Mouse (Mus musculus) right cerebral cortex, postnatal 14 days (tissue): ENCODE measurements around the gene Kcnq5.

Experiments
- DNase-seq: peaks from one replicate; pipeline ENCODE4 v3.0.0; 2022

Kcnq5 gene

DNA sequence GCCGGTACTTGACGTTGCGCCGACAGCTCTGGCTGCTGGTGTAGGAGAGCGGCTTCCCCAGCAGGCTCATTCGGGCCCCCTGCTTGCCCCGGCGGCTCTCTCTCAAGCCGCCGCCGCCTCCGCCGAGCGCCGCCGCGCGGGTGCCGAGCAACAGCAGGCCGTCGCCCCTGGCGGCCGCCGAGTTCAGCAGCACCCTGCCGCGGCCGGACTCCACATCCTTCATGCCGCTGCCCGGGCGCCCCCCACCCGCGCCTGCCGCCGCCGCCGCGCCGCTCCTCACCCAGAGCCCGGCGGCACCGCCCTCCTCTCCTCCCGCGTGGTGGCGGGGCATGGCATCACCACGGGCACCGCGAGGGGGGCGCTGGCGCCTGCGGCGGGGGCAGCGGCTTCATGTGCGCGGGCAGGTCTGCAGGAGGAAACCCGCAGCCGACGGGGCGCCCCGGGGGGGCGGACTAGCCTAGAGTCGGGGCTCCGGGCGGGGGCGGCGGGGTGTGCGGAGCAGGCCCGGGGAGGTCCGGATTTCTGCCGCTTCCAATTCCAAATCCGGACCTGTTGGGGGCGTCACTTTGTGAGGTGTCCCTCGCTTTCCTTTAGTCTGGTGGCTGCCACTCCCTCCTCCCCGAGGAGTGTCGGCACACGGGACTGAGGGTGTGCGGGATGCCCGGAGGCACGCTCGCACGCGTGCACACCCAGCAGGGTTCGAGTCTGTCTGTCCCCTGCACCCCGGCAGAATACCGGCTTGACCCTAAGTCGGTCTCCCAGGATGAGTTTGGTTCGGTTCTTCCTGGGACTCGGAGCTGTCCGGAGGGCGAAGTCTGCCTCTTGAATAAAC, at the start of gene Kcnq5:
Gene Kcnq5, minus strand, starts transcription at position 692 of the 832 bp plus-strand sequence.
- peak; percentile 69 for DNase-seq

DNA sequence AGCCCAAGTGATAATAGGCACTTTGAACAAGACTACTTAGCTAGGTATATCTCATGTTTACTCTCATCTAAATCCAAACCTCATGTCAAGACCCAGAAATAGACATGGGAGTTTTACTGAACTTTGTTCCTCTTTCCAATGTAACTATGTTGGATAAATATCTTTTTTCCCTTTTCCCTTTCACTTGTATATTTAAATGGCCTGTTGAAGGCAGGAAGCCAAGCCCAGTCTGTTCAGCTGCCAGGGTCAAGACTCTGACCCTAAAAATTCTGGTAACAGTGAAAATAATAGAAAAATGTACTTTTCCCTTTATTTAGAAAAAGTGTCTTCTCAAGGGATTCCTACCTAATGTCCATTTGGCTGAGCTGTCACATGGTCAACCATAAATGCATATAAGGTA, 18.0 kb upstream of the Kcnq5 start:
- DNase-seq, result no peak

DNA sequence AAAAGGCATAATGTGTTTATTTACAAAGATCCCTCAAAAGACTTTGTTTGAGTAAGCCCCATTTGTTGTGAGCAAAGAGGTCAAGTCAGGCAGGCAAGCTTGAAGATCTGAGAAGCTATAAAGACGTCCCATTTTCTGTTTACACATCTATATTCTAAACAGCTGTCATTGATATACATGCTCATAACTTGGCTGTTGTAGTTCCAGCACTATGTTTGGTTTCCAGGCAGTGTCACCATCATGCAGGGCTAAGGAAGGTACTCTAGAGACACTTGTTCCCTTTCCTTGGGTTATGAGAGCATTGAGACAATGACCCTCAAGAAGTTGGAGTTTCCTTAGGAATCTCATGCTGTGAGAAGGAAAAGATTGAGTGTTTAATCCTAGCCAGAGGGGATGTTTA, 17.6 kb upstream of the Kcnq5 start:
- DNase-seq, result no peak

DNA sequence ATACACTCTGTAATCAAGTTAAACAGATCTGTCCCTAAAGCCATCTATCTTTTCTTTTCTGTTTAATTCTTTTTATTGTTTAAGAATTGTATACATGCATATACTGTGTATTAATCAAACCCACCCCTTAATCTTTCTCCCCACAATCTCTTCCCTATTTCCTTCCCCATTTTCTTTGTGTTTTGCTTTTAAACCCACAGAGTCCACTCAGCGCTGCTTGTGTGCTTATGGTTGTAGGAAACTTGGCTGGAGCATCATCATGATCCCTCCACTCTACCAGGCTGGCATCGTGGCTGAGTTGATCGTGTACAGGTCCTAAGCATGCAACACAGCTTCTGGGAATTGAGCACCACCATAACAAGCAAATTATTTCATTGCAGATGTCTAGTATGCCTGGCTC, 12.3 kb upstream of the Kcnq5 start:
- DNase-seq, result no peak

DNA sequence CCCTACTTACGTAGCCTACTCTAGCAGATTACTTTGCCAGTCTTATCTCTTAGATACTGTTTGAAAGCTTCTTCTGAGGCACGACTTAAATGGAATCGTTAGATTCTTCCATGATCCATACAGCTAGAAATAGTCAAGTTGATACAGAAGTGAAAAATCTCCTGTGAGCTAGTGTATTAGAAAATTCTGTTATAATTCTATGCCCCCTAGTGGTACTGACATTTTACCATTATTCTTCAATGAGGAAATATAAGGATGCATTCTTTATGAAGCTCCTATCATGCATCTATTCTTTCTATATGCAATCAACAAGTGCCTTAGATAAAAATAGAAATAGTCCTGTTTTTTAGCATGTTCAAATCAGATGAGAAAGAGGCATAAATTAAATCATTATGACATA, 5.4 kb upstream of the Kcnq5 start:
- no peak for DNase-seq

DNA sequence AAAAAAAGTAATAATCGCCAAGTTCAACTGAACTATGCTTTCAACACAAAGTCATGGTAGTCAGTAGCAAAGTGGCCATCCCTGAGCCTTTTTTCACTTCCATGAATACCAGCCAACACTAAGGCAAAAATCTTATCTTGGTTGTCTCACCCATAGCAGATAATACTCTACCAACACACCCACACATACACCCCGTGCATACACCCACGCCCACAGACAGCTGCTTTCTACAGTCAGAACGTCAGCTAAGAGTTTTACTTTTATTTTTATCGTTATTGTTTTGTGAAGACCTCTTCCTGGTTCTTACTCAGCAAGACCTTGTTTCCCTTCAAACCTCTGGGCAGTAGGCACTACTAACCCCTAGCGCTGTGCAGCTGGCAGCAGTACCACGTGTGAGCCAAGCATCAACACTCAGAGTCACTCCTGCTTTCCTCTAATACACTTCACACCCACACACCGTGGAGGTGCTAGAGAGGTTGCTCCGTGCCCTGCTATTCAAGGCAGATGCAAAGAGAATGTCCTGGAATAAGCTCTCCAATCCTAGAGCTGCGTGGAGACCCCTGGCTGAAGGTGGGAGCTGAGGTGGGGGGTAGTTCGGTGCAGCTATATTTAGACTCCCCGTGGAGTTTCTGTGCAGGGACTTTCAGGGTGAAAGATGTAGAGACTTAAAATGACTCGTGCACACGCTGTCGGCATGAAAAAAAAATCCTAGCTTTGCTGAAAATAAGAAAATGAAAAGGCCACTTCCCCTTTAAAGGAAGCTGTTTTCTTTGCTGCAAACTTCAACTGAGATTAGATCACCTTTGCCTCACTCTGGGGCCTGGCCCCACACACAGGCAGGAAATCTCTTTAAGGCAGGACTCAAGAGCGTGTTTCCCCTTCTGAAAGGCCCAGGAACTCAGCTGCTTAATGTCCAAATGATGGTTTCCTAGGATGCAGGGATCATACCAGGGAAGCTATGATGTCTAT, 1.4 kb upstream of the Kcnq5 start:
- peak; percentile 11 for DNase-seq

DNA sequence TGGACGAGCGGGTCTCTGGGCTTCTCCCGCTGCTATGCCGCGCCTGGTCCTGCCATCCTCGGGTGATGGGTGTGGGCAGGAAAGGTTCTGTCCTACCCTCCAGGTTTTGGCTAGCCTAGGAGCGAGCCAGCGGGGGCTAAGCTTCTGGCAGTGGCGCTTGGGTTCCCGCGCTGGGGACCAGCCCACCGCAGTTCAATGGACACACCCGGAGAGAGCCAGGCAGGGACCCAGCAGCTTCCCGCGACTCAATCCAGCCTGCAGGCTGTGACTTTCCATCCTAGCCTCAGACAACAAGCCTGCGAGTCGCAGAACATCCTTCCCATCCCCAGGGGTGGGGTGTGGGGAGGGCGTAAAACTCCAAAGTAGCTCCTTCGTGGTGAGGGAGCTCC, 335 bp upstream of the Kcnq5 start:
- DNase-seq, result peak; percentile 30

DNA sequence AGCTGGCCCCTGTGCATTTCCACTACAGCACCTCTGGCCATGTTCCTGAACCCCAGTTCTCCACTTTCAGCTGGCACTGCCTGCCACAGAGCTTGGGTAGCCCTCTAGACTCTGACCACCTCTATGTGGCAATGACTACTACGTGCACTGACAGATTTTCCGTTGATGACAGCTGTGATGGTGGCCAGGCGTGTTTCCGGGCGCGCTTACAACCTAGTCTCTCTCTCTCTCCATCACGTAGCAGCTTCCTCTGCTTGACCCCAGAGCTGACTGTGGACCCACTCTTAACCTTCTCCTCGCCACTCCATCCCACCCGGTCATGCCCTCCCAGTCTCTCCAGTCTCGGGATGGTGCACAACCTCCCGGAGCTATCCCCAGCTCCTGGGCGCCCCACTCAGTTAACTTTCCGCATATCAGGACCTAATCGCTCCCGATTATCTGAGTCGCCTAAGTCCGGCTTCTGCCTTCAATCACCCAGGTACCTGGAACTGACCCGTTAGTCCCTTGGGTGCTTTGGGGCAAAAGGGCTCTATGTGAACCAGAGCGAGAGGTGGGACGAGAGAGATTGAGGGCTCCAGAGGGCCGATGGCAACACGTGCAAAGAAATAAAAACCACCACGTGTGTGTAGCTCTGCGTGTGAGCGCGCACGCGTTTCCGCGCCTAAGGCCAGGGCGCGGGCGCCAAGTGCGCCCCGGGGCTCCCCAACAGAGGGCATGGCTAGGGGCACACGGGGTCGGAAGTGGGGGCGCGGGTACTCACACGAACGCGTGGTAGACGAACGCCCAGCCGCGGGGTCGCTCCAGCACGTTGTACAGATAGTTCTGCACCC, 1.1 kb downstream of the Kcnq5 start:
- DNase-seq, result peak; percentile 27

DNA sequence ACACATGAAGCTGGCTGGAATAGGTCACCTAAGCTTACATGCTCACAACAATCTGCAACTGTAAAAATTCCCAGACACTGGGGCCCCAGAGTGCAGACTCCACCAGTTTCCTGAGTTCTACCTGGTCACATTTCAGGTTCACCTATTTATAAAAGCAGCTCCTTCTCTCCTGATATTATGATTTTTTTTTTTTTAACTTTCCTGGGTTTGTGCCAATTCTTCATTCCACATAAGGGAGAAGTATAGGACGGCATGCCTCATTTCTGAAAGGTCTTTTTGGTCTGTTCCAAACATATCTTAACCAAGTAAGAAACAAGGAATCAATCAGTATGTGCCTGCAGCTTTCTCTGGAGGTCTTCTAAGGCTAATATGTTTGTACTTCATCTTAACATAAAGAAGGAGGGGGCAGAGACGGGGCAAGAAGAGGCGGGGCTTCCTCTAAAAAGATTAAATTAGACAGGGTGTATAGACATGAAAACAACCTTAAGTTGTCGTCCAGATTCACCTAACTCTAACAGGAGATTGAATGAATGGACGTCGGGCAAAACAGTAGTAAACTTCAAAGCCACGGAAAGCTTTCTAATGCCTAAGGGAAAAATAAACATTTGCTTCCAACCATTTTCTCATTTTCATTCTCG, 2.0 kb downstream of the Kcnq5 start:
- DNase-seq, result no peak

DNA sequence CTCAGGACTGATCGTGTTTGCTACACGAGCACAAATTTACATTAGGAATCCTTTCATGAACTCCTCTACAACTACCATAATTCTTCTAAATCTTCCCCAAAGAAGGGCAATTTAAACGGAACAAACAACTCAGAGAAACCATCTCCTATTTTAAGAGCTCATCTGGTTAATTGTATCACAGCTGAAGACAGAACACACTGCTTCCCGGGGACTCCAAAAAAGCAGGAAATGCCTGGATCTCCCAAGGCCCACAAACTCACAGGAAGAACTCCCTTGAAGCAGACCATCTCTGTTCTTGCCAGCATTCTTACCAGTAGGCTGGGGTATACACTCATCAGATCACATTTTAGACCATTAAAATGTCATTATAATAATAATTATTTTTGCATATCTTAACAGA, 3.7 kb downstream of the Kcnq5 start:
- no peak for DNase-seq

DNA sequence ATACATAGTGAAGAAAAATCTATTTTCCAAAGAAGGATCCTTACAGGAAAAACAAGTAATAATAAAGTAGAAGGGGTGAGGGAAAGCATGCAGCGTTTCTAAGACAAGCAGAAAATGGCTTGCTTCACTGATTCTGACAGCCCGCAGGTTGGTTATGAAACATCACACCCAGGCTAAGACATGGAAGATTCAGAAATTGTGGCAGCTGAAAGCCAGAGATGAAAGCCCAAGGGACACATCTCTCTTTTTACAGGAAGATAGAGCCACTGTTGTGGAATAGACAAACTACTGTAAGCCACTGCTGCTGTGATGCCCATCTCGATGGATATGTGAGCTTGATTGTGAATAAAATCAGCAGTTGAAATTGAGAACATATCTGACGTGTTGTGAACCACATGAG, 20.9 kb downstream of the Kcnq5 start:
- DNase-seq, result no peak

DNA sequence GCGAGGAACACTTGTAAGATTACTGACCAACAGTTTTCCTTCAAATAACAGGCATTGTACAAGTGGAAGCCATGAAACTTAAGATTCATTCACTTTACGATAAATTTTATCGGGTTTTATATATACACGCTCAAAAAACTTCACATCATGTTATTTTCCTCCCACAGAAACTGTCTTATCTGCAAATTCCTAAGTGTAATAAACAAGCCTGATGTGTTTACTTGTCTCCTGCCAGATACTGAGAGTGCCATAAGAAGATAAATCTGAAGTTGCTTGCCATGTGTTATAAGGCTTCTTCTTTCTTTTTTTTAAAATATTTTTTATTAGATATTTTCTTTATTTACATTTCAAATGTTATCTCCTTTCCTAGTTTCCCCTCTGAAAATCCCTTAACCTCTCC, 34.6 kb downstream of the Kcnq5 start:
- DNase-seq, result no peak

DNA sequence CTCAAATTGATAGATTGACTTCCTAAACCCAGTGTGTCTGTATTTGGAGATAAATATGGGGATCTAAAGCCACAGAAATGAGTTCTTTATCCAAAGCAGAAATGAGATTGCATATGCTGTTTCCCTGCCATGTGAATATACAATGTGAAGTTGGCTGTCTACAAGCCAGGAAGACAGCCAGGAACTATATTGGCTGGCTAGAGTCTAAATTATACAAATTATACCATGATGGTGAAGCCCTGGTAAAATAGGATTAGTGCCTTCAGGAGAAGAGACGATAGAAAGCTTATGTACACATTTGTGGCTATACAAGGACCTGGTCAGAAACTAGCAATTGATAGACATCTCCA, 38.5 kb downstream of the Kcnq5 start:
- DNase-seq, result no peak

DNA sequence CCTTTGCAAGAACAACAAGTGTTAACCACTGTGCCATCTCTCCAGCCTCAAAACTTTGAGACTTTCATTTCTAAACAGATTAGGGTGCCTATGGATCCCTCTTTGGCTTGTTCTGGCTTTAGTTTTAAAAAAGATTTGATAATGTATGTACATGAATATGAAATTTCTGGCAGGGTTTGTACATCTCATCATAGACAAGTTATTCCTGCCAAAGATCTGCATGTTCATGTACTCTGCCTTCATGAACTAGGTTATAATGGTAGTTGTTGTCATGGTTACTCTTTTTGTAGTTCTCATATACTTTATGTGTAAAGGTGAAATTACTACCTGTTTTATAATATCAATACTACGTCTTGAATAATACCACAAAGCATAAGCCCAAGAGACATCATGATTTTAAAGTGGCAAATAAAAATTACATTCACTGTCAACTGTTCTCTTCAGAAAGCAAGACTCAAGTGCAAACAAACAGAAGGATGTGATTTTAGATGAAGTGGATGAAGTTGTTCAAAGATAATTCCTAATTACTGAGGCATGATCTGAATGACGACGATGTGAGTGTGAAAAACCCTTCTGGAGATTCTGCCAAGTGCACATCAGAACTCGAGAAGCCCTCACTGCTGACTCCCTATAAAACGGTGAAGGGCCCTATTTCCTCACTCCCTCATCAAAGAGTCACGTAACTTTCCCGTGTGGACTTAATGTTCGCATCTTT, 39.0 kb downstream of the Kcnq5 start:
- DNase-seq, result no peak

DNA sequence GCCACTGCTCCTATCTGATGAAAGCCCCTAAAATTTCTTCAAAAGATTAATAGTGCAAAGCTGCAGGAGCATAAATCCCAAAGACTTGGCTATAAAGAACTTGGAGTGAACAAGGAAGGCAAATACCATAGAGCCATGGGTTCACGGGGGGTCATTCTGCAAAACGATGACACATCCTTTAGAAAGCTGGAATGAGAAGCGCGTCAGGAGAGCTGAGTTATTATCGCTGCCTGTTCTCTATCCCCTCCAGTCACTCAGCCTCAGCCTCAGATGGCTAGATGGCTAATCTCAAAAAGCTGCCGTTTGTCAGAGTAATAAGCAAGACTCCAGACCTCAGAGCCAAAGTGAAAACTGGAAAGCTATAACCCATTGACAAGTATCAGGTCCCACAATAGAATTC, 42.5 kb downstream of the Kcnq5 start:
- no peak for DNase-seq

DNA sequence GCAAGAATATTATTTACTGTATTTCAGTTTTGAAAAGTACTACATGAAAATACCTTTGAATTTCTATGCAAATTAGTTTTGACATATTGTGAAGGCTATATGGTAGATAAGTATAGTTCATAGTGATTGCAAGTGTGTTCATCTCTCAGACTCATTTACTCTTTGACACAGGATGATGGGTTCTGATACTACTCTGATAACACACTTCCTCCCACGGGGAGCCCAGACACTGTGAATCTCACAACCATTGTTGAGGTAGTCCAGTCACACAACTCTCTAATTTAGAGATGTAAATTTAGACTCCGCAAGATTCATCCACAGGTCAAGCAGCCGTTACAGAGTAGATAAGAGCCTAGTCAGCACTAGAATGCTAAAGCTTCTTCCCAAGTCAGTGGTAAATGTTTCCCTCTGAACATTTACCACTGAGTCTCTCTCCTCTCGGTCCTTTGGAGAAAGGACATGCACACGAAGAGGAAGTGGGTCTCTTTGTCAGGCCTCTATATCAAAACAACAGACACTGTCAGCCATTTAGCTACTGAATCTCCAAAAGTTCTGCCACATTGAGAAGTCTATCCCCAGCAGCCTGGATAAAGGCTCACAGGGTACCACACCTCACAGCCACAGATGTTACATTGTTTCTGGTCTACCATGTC, 65.5 kb downstream of the Kcnq5 start:
- DNase-seq, result no peak

DNA sequence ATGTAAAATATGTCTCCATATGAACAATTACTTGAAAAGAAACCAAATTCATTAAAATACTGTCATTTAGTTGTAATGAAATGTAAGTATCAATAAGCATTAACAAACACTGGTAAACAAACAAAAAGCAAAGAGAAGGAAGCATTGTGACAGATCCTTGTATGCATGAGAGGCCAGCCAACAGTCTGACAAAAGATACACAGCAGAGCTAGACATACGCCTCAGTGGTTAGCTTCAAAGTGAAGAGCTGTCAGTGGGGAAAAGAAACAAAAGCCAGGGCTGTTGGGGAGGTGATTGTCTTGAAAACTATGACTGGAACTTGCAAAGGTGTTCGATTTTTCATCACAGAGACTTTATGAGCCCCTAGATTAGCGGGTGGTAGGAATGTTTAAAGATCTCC, 78.0 kb downstream of the Kcnq5 start:
- DNase-seq, result no peak

DNA sequence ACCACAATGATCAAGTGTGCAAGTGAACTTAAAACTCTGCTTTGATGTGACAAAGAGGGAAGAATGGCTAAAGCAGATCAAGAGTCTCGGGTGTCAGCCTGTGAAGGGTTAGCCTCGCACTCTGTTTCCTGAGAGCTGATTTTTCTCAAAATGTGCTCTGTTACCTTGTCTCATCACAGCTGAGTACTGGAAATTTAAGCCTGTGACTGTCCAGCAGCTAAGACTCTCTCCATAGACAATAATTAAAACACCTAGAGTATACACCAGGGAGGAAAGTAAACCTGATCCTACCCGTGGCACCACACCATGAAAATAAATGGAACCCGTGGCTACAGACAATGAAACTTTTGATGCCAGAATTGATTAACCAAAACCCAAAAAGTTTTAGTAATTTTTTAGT, 90.9 kb downstream of the Kcnq5 start:
- DNase-seq, result no peak

DNA sequence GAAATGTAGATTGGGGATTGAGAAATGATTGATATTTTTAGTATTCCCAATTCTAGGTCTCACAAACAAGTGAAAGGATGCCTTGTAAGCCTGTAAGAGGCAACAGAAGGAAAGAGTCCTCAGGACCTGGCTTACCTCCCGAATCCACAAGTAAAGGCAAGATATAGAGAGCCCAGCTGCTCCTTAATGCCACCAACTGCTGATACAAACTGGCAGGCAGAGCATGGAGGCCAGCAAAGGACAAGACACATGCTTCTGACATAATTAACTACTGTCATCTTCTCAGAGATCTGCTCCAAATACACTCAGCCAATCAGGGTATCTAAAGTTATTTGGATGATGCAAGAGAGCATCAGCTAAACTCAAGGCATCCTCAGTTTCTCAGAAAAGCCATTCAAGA, 93.3 kb downstream of the Kcnq5 start:
- no peak for DNase-seq

DNA sequence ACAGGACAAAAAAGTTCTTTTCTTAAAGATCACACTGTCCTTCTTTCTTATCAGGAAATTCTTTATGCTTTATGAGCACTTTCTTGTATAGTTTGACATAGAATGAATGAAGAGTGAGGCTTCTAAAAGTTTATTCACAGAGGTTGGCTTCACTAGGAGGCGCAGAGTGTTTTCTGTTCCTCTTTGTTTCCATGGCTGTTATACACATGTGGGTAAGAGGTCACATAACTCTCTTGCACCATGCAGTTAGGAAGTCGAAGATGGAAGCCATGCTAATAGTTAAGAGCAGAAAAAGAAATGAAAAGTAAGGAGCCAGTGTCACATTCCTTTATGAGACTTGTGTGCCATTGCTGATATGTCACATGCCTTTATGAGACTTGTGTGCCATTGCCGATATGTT, 105.3 kb downstream of the Kcnq5 start:
- no peak for DNase-seq

DNA sequence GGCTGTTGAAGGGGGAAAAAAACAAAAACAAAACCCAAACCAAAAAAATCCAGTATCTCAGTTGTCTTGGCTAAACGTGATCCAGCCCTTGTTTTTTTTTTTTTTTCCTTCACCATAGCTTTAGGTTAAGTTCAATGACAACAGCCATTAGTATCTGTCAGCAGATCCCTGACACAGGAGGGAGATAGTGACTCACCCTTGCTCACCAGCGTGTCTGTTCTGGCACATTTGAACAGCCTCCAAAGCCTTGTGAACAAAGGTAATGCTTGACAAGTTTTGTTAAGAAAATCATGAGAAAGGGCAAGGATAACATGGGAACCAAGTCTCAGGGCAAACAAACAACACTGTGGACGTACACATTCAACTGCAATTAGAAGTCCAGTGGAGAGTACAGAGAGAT, 123.2 kb downstream of the Kcnq5 start:
- DNase-seq, result no peak

DNA sequence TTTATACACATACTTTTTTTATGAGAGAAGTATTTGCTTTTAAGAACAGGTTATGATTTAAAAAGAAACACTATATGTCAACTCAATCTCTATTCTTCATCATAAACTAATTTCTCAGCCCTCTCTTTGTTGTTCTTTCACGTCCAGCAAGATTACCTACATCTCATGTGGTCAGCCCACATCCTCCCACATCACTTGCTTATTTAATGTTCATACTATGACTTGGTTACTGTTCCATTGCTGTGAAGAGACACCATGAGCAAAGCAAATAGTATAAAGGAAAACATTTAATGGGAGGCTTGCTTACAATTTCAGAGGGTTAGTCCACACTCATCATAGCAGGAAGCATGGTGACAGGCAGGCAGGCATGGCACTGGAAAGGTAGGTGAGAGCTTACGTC, 124.4 kb downstream of the Kcnq5 start:
- no peak for DNase-seq
